Mouse (Mus musculus) cerebellum, adult 8-10 months (tissue): ENCODE results near the gene Gpr179.
A peak's percentile ranks its signal among the peaks of the same experiment; 100 is the strongest.
"Not testable (repeated sequence)": the region's sequence is repeated elsewhere in the genome, so short reads cannot be mapped to it uniquely, and the experiment has no call there.

Experiments used
- DNase-seq: peaks from one replicate; pipeline ENCODE4 v3.0.0; 2022

The Gpr179 gene

DNA sequence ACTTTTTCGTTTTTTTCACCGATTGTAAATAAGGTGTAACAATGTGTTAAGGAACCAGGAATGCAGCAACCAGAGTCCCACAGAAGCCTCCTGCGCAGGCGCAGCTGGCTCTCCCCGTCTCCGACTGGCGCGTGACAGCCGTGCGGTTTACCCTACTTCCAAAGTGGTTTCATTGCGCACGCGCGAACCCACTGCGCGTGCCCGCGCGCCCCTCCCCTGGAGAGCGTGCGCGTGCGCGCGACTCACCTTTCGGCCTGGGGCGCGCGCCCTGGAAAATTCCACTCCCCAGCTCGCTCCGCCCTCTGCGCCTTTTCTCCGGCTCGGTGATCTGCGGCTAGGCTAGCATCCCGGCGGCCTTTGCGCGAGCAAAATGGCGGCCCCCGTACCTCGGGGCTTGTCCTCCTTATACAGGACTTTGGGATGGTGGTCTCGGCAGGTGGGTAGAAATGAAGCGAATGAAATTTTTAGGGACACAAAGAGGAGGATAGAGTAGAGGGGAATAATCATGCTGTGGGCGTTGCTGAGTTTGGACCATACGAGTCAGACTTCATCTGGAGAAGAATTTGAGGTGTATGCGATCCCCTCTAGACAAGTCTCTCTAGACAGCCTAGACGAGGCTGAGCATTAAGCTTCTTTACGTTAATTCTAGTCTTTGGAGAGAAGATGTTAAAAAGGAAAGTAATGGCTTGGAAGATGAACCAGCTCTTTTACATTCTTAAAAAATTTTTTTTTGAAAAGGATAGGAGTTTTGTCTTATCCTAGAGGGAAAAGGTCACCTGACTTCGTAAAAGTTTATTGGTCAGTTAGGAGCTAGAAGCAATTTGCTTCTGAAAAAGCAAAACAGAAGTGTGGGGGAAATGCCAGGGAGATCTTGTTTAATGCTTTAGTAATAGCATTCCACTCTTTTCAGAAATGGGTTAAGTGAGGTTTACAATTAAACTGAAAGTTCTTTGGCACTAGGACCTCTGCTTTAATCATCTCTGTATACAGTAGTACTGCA lies 36.1 kb downstream of the Gpr179 start, which contains the start of gene Mrpl45:
Gene Mrpl45 (plus strand): TSS at position 213 of the 1,000 bp plus-strand sequence.
- peak; percentile 99 for DNase-seq

DNA sequence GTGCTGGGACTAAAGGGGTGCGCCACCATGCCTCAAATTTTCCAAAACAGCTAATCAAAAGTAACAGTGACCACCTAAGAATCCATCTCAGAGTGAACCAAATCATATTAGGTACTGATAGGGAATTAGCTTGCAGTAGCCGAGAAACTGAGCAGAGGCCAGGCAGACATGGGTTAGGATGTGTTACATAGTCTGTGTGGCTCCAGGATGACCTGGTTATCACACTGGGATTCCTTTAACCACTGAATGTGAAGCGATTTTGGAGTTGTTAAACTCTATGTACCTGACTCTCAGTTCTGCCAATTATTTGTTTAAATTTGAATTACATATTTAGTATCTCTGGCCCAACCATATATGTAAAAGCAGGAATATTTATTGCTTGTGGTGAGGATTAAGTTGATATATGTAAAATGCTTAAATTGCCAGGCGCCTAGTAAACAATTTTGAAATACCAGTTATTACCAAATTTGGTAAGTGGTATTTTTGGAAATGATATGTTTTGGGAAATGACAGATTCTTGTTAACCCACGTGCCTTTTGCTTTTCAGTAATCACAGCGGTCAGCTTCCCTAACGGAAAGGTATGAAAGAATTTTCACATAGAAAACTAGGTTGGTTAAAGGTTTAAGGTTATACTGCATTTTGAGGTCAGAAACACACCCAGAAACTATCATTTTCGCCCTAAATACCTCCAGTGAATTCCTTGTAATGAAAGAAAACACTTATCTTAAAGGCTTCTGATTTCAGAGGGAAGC lies 37.0 kb downstream of the Gpr179 start:
- DNase-seq, result no peak

GRCm38 (mm10) chr11:97314110-97314509 lies 37.8 kb downstream of the Gpr179 start:
- no peak for DNase-seq

DNA sequence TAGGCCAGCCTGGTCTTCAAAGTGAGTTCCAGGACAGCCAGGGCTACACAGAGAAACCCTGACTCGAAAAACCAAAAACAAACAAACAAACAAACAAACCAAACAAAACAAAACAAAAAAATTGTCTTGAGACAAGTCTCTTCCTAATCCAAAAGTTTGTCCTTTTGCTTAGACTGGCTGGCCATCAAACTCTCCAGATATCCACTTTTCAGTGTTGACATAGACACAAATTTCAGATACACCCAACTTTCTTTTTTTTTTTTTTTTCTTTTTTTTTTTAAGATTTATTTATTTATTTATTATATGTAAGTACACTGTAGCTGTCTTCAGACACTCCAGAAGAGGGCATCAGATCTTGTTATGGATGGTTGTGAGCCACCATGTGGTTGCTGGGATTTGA lies 39.0 kb downstream of the Gpr179 start:
- not testable (repeated sequence) for DNase-seq

DNA sequence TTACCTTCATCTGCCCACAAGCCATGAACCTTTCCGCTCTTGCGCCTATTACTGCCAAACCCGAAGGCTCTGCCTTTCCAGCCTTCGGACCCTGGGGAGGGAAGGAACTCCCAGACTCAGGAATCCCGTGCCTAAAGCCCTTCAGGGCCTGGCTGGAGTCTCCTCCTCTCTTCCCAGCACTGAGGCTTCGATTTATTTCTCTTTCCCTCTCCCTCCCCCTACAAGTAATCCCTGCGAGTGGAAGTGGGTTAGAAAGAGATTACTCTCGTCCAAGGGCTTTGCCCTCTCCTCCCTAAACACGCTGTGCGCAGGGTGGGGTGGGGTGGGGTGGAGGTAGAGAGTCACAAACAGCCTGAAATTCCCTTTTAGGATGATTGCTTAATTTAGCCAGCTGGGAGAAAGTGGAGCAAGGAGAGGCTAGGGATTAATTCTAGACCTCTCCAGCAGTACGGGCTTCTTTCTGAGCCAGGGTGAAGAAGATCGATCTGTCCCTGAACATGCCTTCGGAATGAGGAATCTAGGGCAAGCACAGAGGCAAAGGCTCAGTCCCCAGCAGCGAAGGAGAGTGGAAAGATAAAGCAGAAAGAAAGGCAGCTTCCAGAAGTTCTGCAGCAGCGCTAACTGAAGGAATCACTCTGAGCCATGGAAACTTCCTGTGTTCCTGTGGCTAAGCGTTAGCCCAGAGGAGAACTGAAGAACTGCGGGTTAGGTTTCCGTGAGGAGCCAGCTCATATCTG lies 40.8 kb downstream of the Gpr179 start:
- DNase-seq, result no peak

GRCm38 (mm10) chr11:97309911-97310571 lies 41.8 kb downstream of the Gpr179 start:
- DNase-seq, result peak; percentile 80

- peak; percentile 45 for DNase-seq
Observed at GRCm38 (mm10) chr11:97309451-97309836, 42.4 kb downstream of the Gpr179 start.

- DNase-seq, result no peak
Observed at GRCm38 (mm10) chr11:97308806-97309450, 42.9 kb downstream of the Gpr179 start.

- no peak for DNase-seq
Observed at GRCm38 (mm10) chr11:97307294-97308069, 44.4 kb downstream of the Gpr179 start.

DNA sequence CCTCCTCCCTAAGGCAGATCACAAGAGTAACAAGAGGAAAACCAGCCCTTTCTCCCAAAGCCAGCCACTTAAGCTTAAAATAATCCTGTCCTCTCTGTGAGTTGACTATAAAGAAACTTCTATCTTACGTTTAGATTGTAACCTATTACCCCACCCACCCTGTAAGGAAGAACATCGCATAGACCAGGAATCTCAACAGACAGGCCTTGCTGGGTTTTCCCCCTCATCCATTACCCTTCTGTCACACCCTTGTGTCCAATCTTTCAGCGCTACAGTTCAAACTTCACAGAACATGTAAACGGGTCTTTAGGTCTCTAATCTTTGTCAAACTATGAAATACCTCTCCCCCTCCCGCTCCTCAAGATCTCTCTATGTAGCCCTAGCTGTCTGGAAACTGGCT lies 47.2 kb downstream of the Gpr179 start:
- no peak for DNase-seq

DNA sequence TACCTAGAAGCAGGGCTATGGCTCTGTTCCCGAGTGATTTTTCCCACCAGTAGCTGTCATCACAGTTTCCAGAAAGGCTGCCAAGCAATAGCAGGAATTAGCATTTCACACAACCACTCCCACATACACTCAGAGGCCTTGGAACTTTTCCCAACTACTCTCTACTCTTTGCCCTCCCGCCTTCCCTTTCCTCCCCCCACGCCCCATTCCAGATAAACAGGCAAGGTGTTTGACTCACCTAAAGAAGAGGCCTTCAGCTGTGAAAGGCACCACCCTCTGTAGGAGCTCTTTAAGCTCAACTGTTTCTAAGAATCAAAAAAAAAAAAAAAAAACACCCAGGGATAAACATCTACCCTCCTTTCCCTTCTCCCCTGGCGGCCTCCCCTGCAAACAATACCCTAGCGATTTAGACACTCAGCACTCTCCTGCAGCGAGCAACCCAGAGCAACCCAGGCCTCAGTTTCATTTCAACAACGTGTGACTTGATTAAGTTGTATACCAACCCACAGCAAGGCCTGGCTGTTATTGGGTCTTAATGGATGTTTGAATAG lies 49.6 kb downstream of the Gpr179 start:
- DNase-seq, result no peak

DNA sequence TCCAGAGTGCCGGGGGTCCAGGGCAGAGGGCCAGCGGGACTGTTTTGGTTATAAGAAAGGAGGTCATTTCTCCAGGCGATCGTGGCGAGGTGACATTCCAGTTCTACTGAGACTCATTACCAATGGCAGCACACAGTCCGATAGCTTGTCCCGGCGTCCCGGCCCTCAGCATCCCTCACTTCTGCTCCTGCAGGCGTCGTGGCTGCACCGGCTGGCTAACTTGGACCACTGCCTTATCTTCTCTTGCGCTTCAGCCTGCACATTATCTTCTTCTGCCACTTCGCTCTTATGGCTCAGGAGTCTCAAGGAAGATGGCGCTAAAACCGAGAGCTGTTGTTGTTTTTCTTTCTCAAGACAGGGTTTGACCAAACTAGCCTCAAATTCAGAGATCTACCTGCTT lies 50.5 kb downstream of the Gpr179 start:
- DNase-seq, result no peak

DNA sequence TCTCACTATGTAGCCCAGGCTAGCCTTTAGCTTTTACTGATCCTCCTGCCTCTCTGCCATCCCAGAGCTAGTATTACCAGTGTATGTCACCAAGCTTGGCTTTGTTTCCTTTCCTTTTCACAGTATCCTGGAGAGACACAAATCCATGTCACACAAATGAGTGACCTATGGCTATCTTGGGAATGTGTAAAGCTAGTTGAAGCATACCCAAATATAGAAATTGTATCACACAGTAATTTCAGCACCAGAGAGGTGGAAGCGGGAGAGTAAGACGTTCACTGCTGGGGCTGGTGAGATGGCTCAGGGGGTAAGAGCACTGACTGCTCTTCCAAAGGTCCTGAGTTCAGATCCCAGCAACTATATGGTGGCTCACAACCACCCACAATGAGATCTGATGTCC lies 51.9 kb downstream of the Gpr179 start:
- no peak for DNase-seq

GRCm38 (mm10) chr11:97296542-97296941 lies 55.3 kb downstream of the Gpr179 start:
- DNase-seq, result no peak

GRCm38 (mm10) chr11:97292731-97293130 lies 59.1 kb downstream of the Gpr179 start:
- no peak for DNase-seq

GRCm38 (mm10) chr11:97289276-97290230 lies 62.3 kb downstream of the Gpr179 start:
- no peak for DNase-seq

- no peak for DNase-seq
Observed at GRCm38 (mm10) chr11:97287643-97288042, 64.2 kb downstream of the Gpr179 start.

DNA sequence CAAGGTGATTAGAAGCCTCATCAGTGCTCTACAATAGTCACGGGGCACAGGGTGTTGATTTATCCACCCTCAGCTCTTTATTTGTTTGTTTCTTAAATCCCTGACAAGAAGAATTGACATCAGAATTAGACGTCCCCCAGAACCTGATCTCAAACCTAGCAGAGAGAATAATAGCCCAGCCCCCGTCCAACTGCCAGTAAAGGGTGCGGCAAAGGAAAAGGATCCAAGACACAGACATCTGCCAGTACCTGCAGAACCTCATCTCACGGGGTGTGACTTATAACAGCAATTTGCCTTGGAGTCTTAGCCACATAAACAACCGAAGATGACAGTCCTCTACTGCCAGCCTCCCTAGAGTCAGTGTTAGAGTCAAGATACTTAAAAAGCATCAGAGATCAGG lies 64.9 kb downstream of the Gpr179 start:
- DNase-seq, result no peak
